Mouse (Mus musculus) layer of hippocampus, postnatal 25 days (tissue): ENCODE results near the gene Sf3b4. TPM values are rescaled to one million over a fixed set of nuclear protein-coding genes. Genes with fewer than 3 reads are reported as not detected.
"Not testable (repeated sequence)": the region's sequence is repeated elsewhere in the genome, so short reads cannot be mapped to it uniquely, and the experiment has no call there.

Experiments used
- DNase-seq, 2 experiments: peaks; one replicate each; pipeline ENCODE4 v3.0.0; 2022; ENCODE audit warnings: mixed read lengths in 2 of 2, low spot score in 1 of 2; ENCODE audit errors: extremely low spot score in 1 of 2
- microRNA-seq, 2 experiments: library from miRNA; unstranded; fragments of <30 nt; microRNA quantifications; one replicate each; pipeline ENCODE4 v1.2.0; 2021
- total RNA-seq, 2 experiments: library from RNA; stranded (reverse); gene quantifications; 2 replicates each; pipeline ENCODE4 v1.2.3; 2021

The Sf3b4 gene
- total RNA-seq, 2 experiments from 2014 or later: 45.8 to 49.4 TPM

GRCm38 (mm10) chr3:96209242-96209641 is 37.1 kb downstream of the Sf3b4 start:
- DNase-seq: no peak

- no peak for DNase-seq
Observed at GRCm38 (mm10) chr3:96219191-96219641, 47.1 kb downstream of the Sf3b4 start.

GRCm38 (mm10) chr3:96219661-96220130 is 47.6 kb downstream of the Sf3b4 start, which contains the start of the genes Bola1 and Hist2h2ab:
Gene Bola1, minus strand, starts transcription at chr3:96219709.
Gene Hist2h2ab, plus strand, starts transcription at chr3:96219865.
- DNase-seq: peak; percentile 49 to 81

- DNase-seq: not testable (repeated sequence)
Observed at GRCm38 (mm10) chr3:96220131-96220764, 48.1 kb downstream of the Sf3b4 start.

GRCm38 (mm10) chr3:96220765-96221639 is 48.9 kb downstream of the Sf3b4 start, which contains the start of the genes Hist2h2ac and Hist2h2be:
Gene Hist2h2ac, minus strand, starts transcription at chr3:96220880.
Gene Hist2h2be, plus strand, starts transcription at chr3:96221119.
- DNase-seq: peak; percentile 65 to 81

- no peak for DNase-seq
Observed at GRCm38 (mm10) chr3:96221640-96222038, 49.5 kb downstream of the Sf3b4 start.

GRCm38 (mm10) chr3:96222774-96223173 is 50.6 kb downstream of the Sf3b4 start:
- DNase-seq: no peak

- no peak for DNase-seq
Observed at GRCm38 (mm10) chr3:96225421-96225820, 53.3 kb downstream of the Sf3b4 start.

Small RNA genes within 50 kb of the gene (microRNA-seq; reads per million reads assigned to microRNA genes)
- 0 reads per million in 2 experiments for gene Gm44492

Other genes starting within 250 kb of the Sf3b4 start
- gene Anp32e, start 243.1 kb upstream of the Sf3b4 start, total RNA-seq: 10 to 100 TPM; 73.8 to 73.9 TPM
- 10 to 100 TPM; 37.0 to 41.3 TPM for gene Plekho1, start 176.3 kb upstream of the Sf3b4 start, total RNA-seq
- gene Vps45, start 113.9 kb upstream of the Sf3b4 start, total RNA-seq: 10 to 100 TPM; 42.2 to 45.0 TPM
- 10 to 100 TPM; 31.9 to 33.6 TPM for gene Otud7b, start 67.8 kb upstream of the Sf3b4 start, total RNA-seq
- 1 to 10 TPM; 3.8 to 4.4 TPM for gene Mtmr11, start 10.3 kb upstream of the Sf3b4 start, total RNA-seq
- 100 to 1,000 TPM; 379 to 381 TPM for gene Sv2a, start 8.8 kb downstream of the Sf3b4 start, total RNA-seq
- gene Bola1, start 47.4 kb downstream of the Sf3b4 start, total RNA-seq: 10 to 100 TPM; 16.5 to 17.9 TPM
- gene Hist2h2ab, start 47.5 kb downstream of the Sf3b4 start, total RNA-seq: 1 to 10 TPM; 8.5 to 9.2 TPM
- 10 to 100 TPM; 23.0 to 27.5 TPM for gene Hist2h2ac, start 48.5 kb downstream of the Sf3b4 start, total RNA-seq
- 1 to 10 TPM; 5.6 to 5.9 TPM for gene Hist2h2be, start 48.8 kb downstream of the Sf3b4 start, total RNA-seq
- 10 to 100 TPM in 1 of 2 experiments, 1 to 10 TPM in 1; 9.9 to 11.0 TPM for gene Hist2h3c2, start 66.8 kb downstream of the Sf3b4 start, total RNA-seq
- gene Hist2h2aa2, start 67.9 kb downstream of the Sf3b4 start, total RNA-seq: 100 to 1,000 TPM; 225 TPM
- 1 to 10 TPM; 3.0 to 6.9 TPM for gene Hist2h2aa1, start 73.2 kb downstream of the Sf3b4 start, total RNA-seq
- not detected for gene Hist2h3c1, start 74.4 kb downstream of the Sf3b4 start, total RNA-seq
- gene Hist2h4, start 91.0 kb downstream of the Sf3b4 start, total RNA-seq: 10 to 100 TPM; 23.8 to 28.4 TPM
- gene Hist2h3b, start 96.3 kb downstream of the Sf3b4 start, total RNA-seq: 10 to 100 TPM; 41.9 to 53.6 TPM
- gene Hist2h2bb, start 97.4 kb downstream of the Sf3b4 start, total RNA-seq: 100 to 1,000 TPM; 110 to 123 TPM
- 1 to 10 TPM; 2.9 to 3.3 TPM for gene Fcgr1, start 121.6 kb downstream of the Sf3b4 start, total RNA-seq